Mouse (Mus musculus) frontal cortex, adult 2 months (tissue): ENCODE measurements at regions not wholly inside any gene's neighbourhood (a gene's known extent, or its start where the extent isn't known, plus 50 kb on each side); places are given as distances from the start of the nearest gene placed in this dataset.
"Not testable (repeated sequence)": the region's sequence is repeated elsewhere in the genome, so short reads cannot be mapped to it uniquely, and the experiment has no call there.

Experiments
- DNase-seq, 2 experiments: peaks; one replicate each; pipeline ENCODE4 v3.0.0; 2022; ENCODE audit warnings: low spot score in 1 of 2; ENCODE audit errors: extremely low spot score in 1 of 2

- no peak for DNase-seq
These were observed 114.4 kb downstream of the Dicer1 start for GRCm38 (mm10) chr12:104637046-104638032.

GRCm38 (mm10) chr12:104636474-104636873 lies 115.3 kb downstream of the Dicer1 start:
- no peak for DNase-seq

GRCm38 (mm10) chr12:104634818-104635217 lies 116.9 kb downstream of the Dicer1 start:
- DNase-seq, result no peak

- no peak for DNase-seq
These were observed 121.2 kb downstream of the Dicer1 start for GRCm38 (mm10) chr12:104630590-104630989.

GRCm38 (mm10) chr12:104629449-104629848 lies 122.3 kb downstream of the Dicer1 start:
- peak in 1 of 2 experiments; percentile 55 for DNase-seq

- DNase-seq, result no peak
These were observed 125.7 kb downstream of the Dicer1 start for GRCm38 (mm10) chr12:104626054-104626453.

- DNase-seq, result no peak
These were observed 127.7 kb downstream of the Dicer1 start for GRCm38 (mm10) chr12:104623896-104624685.

- DNase-seq, result peak; percentile 54 to 74
These were observed 134.5 kb downstream of the Dicer1 start for GRCm38 (mm10) chr12:104617111-104617725.

- no peak for DNase-seq
These were observed 137.5 kb downstream of the Dicer1 start for GRCm38 (mm10) chr12:104614240-104614639.

- no peak for DNase-seq
These were observed 136.6 kb upstream of the Gsc start for GRCm38 (mm10) chr12:104609767-104610166.

GRCm38 (mm10) chr12:104608956-104609355 lies 135.8 kb upstream of the Gsc start:
- DNase-seq, result not testable (repeated sequence)

GRCm38 (mm10) chr12:104607410-104607809 lies 134.3 kb upstream of the Gsc start:
- DNase-seq, result no peak

GRCm38 (mm10) chr12:104605535-104606399 lies 132.6 kb upstream of the Gsc start:
- DNase-seq, result no peak

- DNase-seq, result no peak
These were observed 124.9 kb upstream of the Gsc start for GRCm38 (mm10) chr12:104598056-104598455.

- peak; percentile 7 to 42 for DNase-seq
These were observed 120.5 kb upstream of the Gsc start for GRCm38 (mm10) chr12:104593526-104594155.

- DNase-seq, result no peak
These were observed 119.8 kb upstream of the Gsc start for GRCm38 (mm10) chr12:104592791-104593525.

- no peak for DNase-seq
These were observed 118.4 kb upstream of the Gsc start for GRCm38 (mm10) chr12:104591571-104591970.

- no peak for DNase-seq
These were observed 117.2 kb upstream of the Gsc start for GRCm38 (mm10) chr12:104590291-104590690.

- no peak for DNase-seq
These were observed 111.3 kb upstream of the Gsc start for GRCm38 (mm10) chr12:104584408-104584807.
